Mouse (Mus musculus) embryonic facial prominence, embryonic 12.5 days (tissue): ENCODE measurements around the gene Olfr1298. TPM values are rescaled to one million over a fixed set of nuclear protein-coding genes. Genes with fewer than 3 reads are reported as not detected.

Experiments used
- ATAC-seq: fragments of 200-750 bp; cut with Nextera tagmentation; 2 replicates; pipeline ENCODE4 v1.8.0; 2017; ENCODE audit not compliant: insufficient number of reproducible peaks, insufficient read depth, low FRiP score, low TSS enrichment
- H3K27ac ChIP-seq: fragments of 300-500 bp; sonication (generic); 2 replicates; pipeline ENCODE4 v1.5.1; 2016; ENCODE audit warnings: mild to moderate bottlenecking
- H3K27me3 ChIP-seq: fragments of 300-500 bp; sonication (generic); 2 replicates; pipeline ENCODE4 v1.6.1; 2016; ENCODE audit warnings: mild to moderate bottlenecking, moderate library complexity
- H3K36me3 ChIP-seq: fragments of 300-500 bp; sonication (generic); 2 replicates; pipeline ENCODE4 v1.6.1; 2016; ENCODE audit warnings: mild to moderate bottlenecking
- H3K4me1 ChIP-seq: fragments of 300-500 bp; sonication (generic); 2 replicates; pipeline ENCODE4 v1.6.1; 2016
- H3K4me2 ChIP-seq: fragments of 300-500 bp; sonication (generic); replicated peaks from 2 replicates; pipeline ENCODE4 v1.6.1; 2016; ENCODE audit warnings: mild to moderate bottlenecking, moderate library complexity
- H3K4me3 ChIP-seq: fragments of 300-500 bp; sonication (generic); 2 replicates; pipeline ENCODE4 v1.5.1; 2016; ENCODE audit warnings: mild to moderate bottlenecking
- H3K9ac ChIP-seq: fragments of 300-500 bp; sonication (generic); 2 replicates; pipeline ENCODE4 v1.6.1; 2016; ENCODE audit warnings: mild to moderate bottlenecking, moderate library complexity
- H3K9me3 ChIP-seq: fragments of 300-500 bp; sonication (generic); 2 replicates; pipeline ENCODE4 v1.6.1; 2016; ENCODE audit warnings: mild to moderate bottlenecking, moderate library complexity
- WGBS: fragments of 180-500 bp; shearing (Covaris S2); methylation state at CpG from one replicate; pipeline ENCODE4 v1.1.7; 2016; 5-methylcytosine and 5-hydroxymethylcytosine counted together
- polyA plus RNA-seq: library from polyadenylated mRNA; unstranded; fragments of >200 nt; fragmentation: Nextera tagmentation; extraction: Ambion mirVana; gene quantifications from 2 replicates; pipeline ENCODE4 v1.2.1, GENCODE M21; 2016

Gene Olfr1298
- not detected in 2 replicates for polyA plus RNA-seq

DNA sequence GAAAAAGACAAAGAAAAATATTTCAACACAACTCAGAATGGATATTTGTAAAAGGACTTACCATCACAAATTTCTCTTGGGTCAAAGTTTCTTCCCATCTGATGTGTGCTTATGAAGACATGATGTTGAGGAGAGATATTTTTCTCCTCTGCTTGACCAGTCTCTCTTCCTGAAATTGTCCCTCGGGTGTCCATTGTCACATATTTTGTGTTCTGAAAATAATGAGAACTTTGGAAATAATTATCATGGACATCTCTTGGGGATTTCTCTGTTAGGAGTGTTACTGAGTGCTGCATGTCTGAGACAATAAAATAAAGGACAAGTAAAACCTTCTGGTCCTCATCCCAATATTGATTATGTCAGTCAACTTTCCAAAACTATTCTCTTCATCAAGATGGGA, at the start of gene Olfr1298:
Gene Olfr1298 (minus strand): TSS at position 101 of the 400 bp plus-strand sequence.
- no peak within 1 kb of the TSS for H3K27ac ChIP-seq
- no peaks in the 10 kb centered on the region for H3K4me1 ChIP-seq
- no peaks in the 10 kb centered on the region for H3K9me3 ChIP-seq
- H3K9ac ChIP-seq: no peak within 1 kb of the TSS
- ATAC-seq: no peak
- H3K4me2 ChIP-seq: no peak within 1 kb of the TSS
- H3K27me3 ChIP-seq: no peaks in the 10 kb centered on the region
- no peak within 1 kb of the TSS for H3K4me3 ChIP-seq
- WGBS: 81% methylated on average over 1 of the region's 1 CpGs
- H3K36me3 ChIP-seq: no peaks in the 10 kb centered on the region

- Histone ChIP-seq H3K9ac (no peak within 1 kb of the TSS), H3K4me1 (no peaks in the 10 kb centered on the region), H3K4me3 (no peak within 1 kb of the TSS), H3K4me2 (no peak within 1 kb of the TSS), H3K27me3 (no peaks in the 10 kb centered on the region), H3K36me3 (no peaks in the 10 kb centered on the region), H3K27ac (no peak within 1 kb of the TSS), H3K9me3 (no peaks in the 10 kb centered on the region)
- 80% methylated on average over 4 of the region's 4 CpGs for WGBS
- no peak for ATAC-seq
Measured at GRCm38 (mm10) chr2:111661119-111661518, 12.1 kb upstream of the Olfr1298 start, which contains the start of gene Olfr1299. Gene Olfr1299 (plus strand): TSS chr2:111661419.

- Histone ChIP-seq H3K27ac (no peak within 1 kb of the TSS), H3K9me3 (no peaks in the 10 kb centered on the region), H3K4me3 (no peak within 1 kb of the TSS), H3K36me3 (no peaks in the 10 kb centered on the region), H3K9ac (no peak within 1 kb of the TSS), H3K27me3 (no peaks in the 10 kb centered on the region), H3K4me1 (no peaks in the 10 kb centered on the region), H3K4me2 (no peak within 1 kb of the TSS)
- ATAC-seq: no peak
- WGBS: 78% methylated on average over 1 of the region's 1 CpGs
Measured at GRCm38 (mm10) chr2:111626397-111626796, 22.6 kb downstream of the Olfr1298 start, which contains the start of gene Olfr1297. Gene Olfr1297 (minus strand): TSS chr2:111626497.

Other genes with a start within 250 kb of the Olfr1298 start
- gene Olfr1286, start 226.1 kb downstream of the Olfr1298 start, polyA plus RNA-seq: not detected in 2 replicates
- not detected in 2 replicates for gene Olfr1287, start 200.1 kb downstream of the Olfr1298 start, polyA plus RNA-seq
- gene Olfr1288, start 175.1 kb downstream of the Olfr1298 start, polyA plus RNA-seq: not detected in 2 replicates
- gene Olfr1289, start 168.4 kb downstream of the Olfr1298 start, polyA plus RNA-seq: not detected in 2 replicates
- not detected in 2 replicates for gene Olfr1290, start 155.4 kb downstream of the Olfr1298 start, polyA plus RNA-seq
- gene Olfr1291-ps1, start 152.0 kb downstream of the Olfr1298 start, polyA plus RNA-seq: not detected in 2 replicates
- gene Olfr1293-ps, start 124.0 kb downstream of the Olfr1298 start, polyA plus RNA-seq: not detected in 2 replicates
- not detected in 2 replicates for gene Olfr1294, start 108.9 kb downstream of the Olfr1298 start, polyA plus RNA-seq
- not detected in 2 replicates for gene Olfr1295, start 79.5 kb downstream of the Olfr1298 start, polyA plus RNA-seq
- gene Olfr1297, start 22.7 kb downstream of the Olfr1298 start, polyA plus RNA-seq: not detected in 2 replicates
- not detected in 2 replicates for gene Olfr1299, start 12.2 kb upstream of the Olfr1298 start, polyA plus RNA-seq
- gene Olfr1301, start 101.8 kb upstream of the Olfr1298 start, polyA plus RNA-seq: not detected in 2 replicates
- not detected in 2 replicates for gene Olfr1302, start 128.2 kb upstream of the Olfr1298 start, polyA plus RNA-seq
- not detected in 2 replicates for gene Olfr1303, start 171.1 kb upstream of the Olfr1298 start, polyA plus RNA-seq
- not detected in 2 replicates for gene Olfr1305, start 227.9 kb upstream of the Olfr1298 start, polyA plus RNA-seq